In genomic region chr7:128849261-128849660, GRCm38 (mm10) we compare ENCODE assay signal across 22 mouse cellular contexts.
DNase-seq lines count a peak whose midpoint lies in the region; ATAC-seq and TF ChIP-seq lines count a peak whose summit lies in the region.
"Had no signal": no experiment of that assay in that cellular context is flagged by ENCODE, and none has a peak within 500 bp of the region (broad histone marks: within the 10 kb centered on the region; RNA-seq: fewer than 3 reads in every experiment).

No protein-coding gene starts in this region.

- H3K4me3 ChIP-seq in hindbrain, embryonic 10.5 days: no peak overlapping the region
- H3K4me3 ChIP-seq in hindbrain, embryonic 14.5 days (replicated peaks; ENCODE audit: low read length): no peak overlapping the region
- no peak overlapping the region for H3K4me3 ChIP-seq in lung, embryonic 14.5 days (ENCODE audit: low read depth, low read length)
- H3K4me3 ChIP-seq: embryonic facial prominence, embryonic 15.5 days; heart, adult 2 months; limb, embryonic 13.5 days; liver, embryonic 12.5 days had no signal

- no peaks in the 10 kb centered on the region for H3K36me3 ChIP-seq in hindbrain, embryonic 10.5 days
- no peaks in the 10 kb centered on the region for H3K36me3 ChIP-seq in hindbrain, embryonic 14.5 days (replicated peaks; ENCODE audit: control insufficient read depth, insufficient read depth)
- no peaks in the 10 kb centered on the region for H3K36me3 ChIP-seq in lung, embryonic 14.5 days (ENCODE audit: insufficient read depth)
- H3K36me3 ChIP-seq: embryonic facial prominence, embryonic 15.5 days; limb, embryonic 13.5 days; liver, embryonic 12.5 days had no signal

- TF ChIP-seq CTCF in lung, embryonic 14.5 days (IDR thresholded peaks at IDR 0.05; ENCODE audit: low read depth): no peak

- no peak overlapping the region for H3K9ac ChIP-seq in hindbrain, embryonic 14.5 days
- no peak overlapping the region for H3K9ac ChIP-seq in lung, embryonic 14.5 days
- H3K9ac ChIP-seq: embryonic facial prominence, embryonic 15.5 days; limb, embryonic 13.5 days; liver, embryonic 12.5 days had no signal

- H3K4me1 ChIP-seq in hindbrain, embryonic 10.5 days (replicated peaks): peaks cover 6% of the 10 kb centered on the region; the same call in 1 of the 2 replicates
- no peaks in the 10 kb centered on the region for H3K4me1 ChIP-seq in hindbrain, embryonic 14.5 days (replicated peaks; ENCODE audit: control insufficient read depth, insufficient read depth, low read length)
- H3K4me1 ChIP-seq in lung, embryonic 14.5 days (ENCODE audit: insufficient read depth): no peaks in the 10 kb centered on the region
- H3K4me1 ChIP-seq: embryonic facial prominence, embryonic 15.5 days; limb, embryonic 13.5 days had no signal

- ATAC-seq in hindbrain, embryonic 14.5 days (ENCODE audit: low FRiP score): no peak
- no peak for ATAC-seq in lung, embryonic 14.5 days (ENCODE audit: insufficient read depth)
- no peak for ATAC-seq in granulocyte monocyte progenitor cell, adult 5-6 weeks (replicated peaks; ENCODE audit: poor library complexity, severe bottlenecking)
- ATAC-seq: CD4-positive, CD25-positive, alpha-beta regulatory T cell, adult 4 months; forebrain, embryonic 16.5 days; liver, embryonic 12.5 days had no signal

- H3K4me2 ChIP-seq in hindbrain, embryonic 14.5 days (replicated peaks): no peak overlapping the region
- H3K4me2 ChIP-seq in lung, embryonic 14.5 days: no peak overlapping the region
- H3K4me2 ChIP-seq: embryonic facial prominence, embryonic 15.5 days; limb, embryonic 13.5 days; liver, embryonic 12.5 days had no signal

- no peak for DNase-seq in hindbrain, embryonic 10.5 days (ENCODE audit: low spot score)
- DNase-seq in hindbrain, embryonic 14.5 days (ENCODE audit: low spot score): no peak
- peak; percentile 26 for DNase-seq in lung, embryonic 14.5 days
- no peak for DNase-seq in lung, postnatal 10 days
- DNase-seq in ZHBTc4 (ENCODE audit: low read depth, low spot score): peak; percentile 26
- peak; percentile 64 for DNase-seq in retina, embryonic 14.5 days (ENCODE audit: low spot score)
- DNase-seq in frontal cortex, postnatal 25 days (ENCODE audit: low spot score in 2 of 2): no peak
- DNase-seq: adrenal gland, adult 2 months; cerebellum, adult 18-20 months; gastrocnemius, postnatal 25 days; heart, adult 2 months; kidney, adult 11 months; kidney, postnatal 10 days; lung, adult 18-20 months; right cerebral cortex, postnatal 4 days; thymus, postnatal 36 days had no signal

- 20% methylated on average over 3 of the region's 3 CpGs for WGBS in hindbrain, embryonic 10.5 days
- WGBS in hindbrain, embryonic 14.5 days: 14% methylated on average over 3 of the region's 3 CpGs
- 41% methylated on average over 3 of the region's 3 CpGs for WGBS in lung, embryonic 14.5 days

- H3K27ac ChIP-seq in hindbrain, embryonic 10.5 days: 0 out of 2 replicates have a peak overlapping the region, but pooled peaks have one; percentile 12
- no peak overlapping the region for H3K27ac ChIP-seq in hindbrain, embryonic 14.5 days
- H3K27ac ChIP-seq in lung, embryonic 14.5 days (ENCODE audit: low read depth): no peak overlapping the region
- H3K27ac ChIP-seq: embryonic facial prominence, embryonic 15.5 days; heart, adult 2 months; limb, embryonic 13.5 days; liver, embryonic 12.5 days had no signal

- H3K27me3 ChIP-seq in hindbrain, embryonic 10.5 days (ENCODE audit: insufficient read depth, poor library complexity, severe bottlenecking): no peaks in the 10 kb centered on the region
- H3K27me3 ChIP-seq in hindbrain, embryonic 14.5 days (ENCODE audit: control insufficient read depth, insufficient read depth, low read length): no peaks in the 10 kb centered on the region
- no peaks in the 10 kb centered on the region for H3K27me3 ChIP-seq in lung, embryonic 14.5 days (ENCODE audit: insufficient read depth, low read length)
- H3K27me3 ChIP-seq: embryonic facial prominence, embryonic 15.5 days; limb, embryonic 13.5 days; liver, embryonic 12.5 days had no signal

- H3K9me3 ChIP-seq in hindbrain, embryonic 10.5 days: peaks cover 6% of the 10 kb centered on the region; the same call in 1 of the 2 replicates
- no peaks in the 10 kb centered on the region for H3K9me3 ChIP-seq in hindbrain, embryonic 14.5 days (ENCODE audit: control insufficient read depth, low read length)
- no peaks in the 10 kb centered on the region for H3K9me3 ChIP-seq in lung, embryonic 14.5 days (ENCODE audit: low read depth, low read length)
- H3K9me3 ChIP-seq: embryonic facial prominence, embryonic 15.5 days; liver, embryonic 12.5 days had no signal

Comparison
In these comparisons a context has a peak if more than half of its experiments do, and no peak if none do; other contexts are left out.
1. DNase-seq: peak in lung, embryonic 14.5 days (single experiment), ZHBTc4 (single experiment) and retina, embryonic 14.5 days (single experiment); none in hindbrain, embryonic 10.5 days (single experiment), hindbrain, embryonic 14.5 days (single experiment), lung, postnatal 10 days (single experiment) and frontal cortex, postnatal 25 days (0 of 2).